Mouse (Mus musculus): ENCODE data around the gene Rps21.

Rps21 gene

GRCm38 (mm10) chr2:180290503-180290902, 33.3 kb downstream of the Rps21 start:
- DNase-seq (ENCODE audit: low spot score in 2 of 2): no peak

GRCm38 (mm10) chr2:180291566-180291965, 34.4 kb downstream of the Rps21 start:
- no peak for DNase-seq (ENCODE audit: low spot score in 2 of 2)

- no peak for DNase-seq (ENCODE audit: low spot score in 2 of 2)
Measured at GRCm38 (mm10) chr2:180292026-180292425, 34.8 kb downstream of the Rps21 start.

- no peak for DNase-seq (ENCODE audit: low spot score in 2 of 2)
Measured at GRCm38 (mm10) chr2:180292906-180293305, 35.7 kb downstream of the Rps21 start.

GRCm38 (mm10) chr2:180300252-180300651, 43.1 kb downstream of the Rps21 start:
- DNase-seq (ENCODE audit: low spot score in 2 of 2): no peak

- DNase-seq (ENCODE audit: low spot score in 2 of 2): no peak
Measured at GRCm38 (mm10) chr2:180300771-180301170, 43.6 kb downstream of the Rps21 start.

- DNase-seq (ENCODE audit: low spot score in 2 of 2): no peak
Measured at GRCm38 (mm10) chr2:180302201-180302600, 45.0 kb downstream of the Rps21 start.

- DNase-seq (ENCODE audit: low spot score in 2 of 2): no peak
Measured at GRCm38 (mm10) chr2:180303468-180303867, 46.3 kb downstream of the Rps21 start.

GRCm38 (mm10) chr2:180304554-180304953, 47.4 kb downstream of the Rps21 start:
- DNase-seq (ENCODE audit: low spot score in 2 of 2): no peak

GRCm38 (mm10) chr2:180305490-180305889, 48.3 kb downstream of the Rps21 start:
- no peak for DNase-seq (ENCODE audit: low spot score in 2 of 2)

GRCm38 (mm10) chr2:180306009-180306408, 48.8 kb downstream of the Rps21 start:
- no peak for DNase-seq (ENCODE audit: low spot score in 2 of 2)

GRCm38 (mm10) chr2:180306423-180307168, 49.4 kb downstream of the Rps21 start:
- DNase-seq (ENCODE audit: low spot score in 2 of 2): no peak

- no peak for DNase-seq (ENCODE audit: low spot score in 2 of 2)
Measured at GRCm38 (mm10) chr2:180307680-180308079, 50.5 kb downstream of the Rps21 start.

All from spleen, postnatal 4 days (tissue).